Mouse (Mus musculus) forebrain, embryonic 14.5 days (tissue): ENCODE results near the gene Inip. TPM values are rescaled to one million over a fixed set of nuclear protein-coding genes. Genes with fewer than 3 reads are reported as not detected.
"Not testable (repeated sequence)": the region's sequence is repeated elsewhere in the genome, so short reads cannot be mapped to it uniquely, and the experiment has no call there.

Experiments used
- ATAC-seq: fragments of 200-750 bp; cut with Nextera tagmentation; 2 replicates; pipeline ENCODE4 v1.8.0; 2017; ENCODE audit warnings: mild to moderate bottlenecking, moderate library complexity
- DNase-seq: peaks from one replicate; pipeline ENCODE4 v3.0.0-alpha.2; 2015; ENCODE audit warnings: low spot score
- H3K27ac ChIP-seq: fragments of 300-500 bp; sonication (generic); 2 replicates; pipeline ENCODE4 v1.5.1; 2014; ENCODE audit warnings: low read depth, mild to moderate bottlenecking, control low read depth, low read length, moderate library complexity
- H3K27me3 ChIP-seq: fragments of 300-500 bp; sonication (generic); replicated peaks from 2 replicates; pipeline ENCODE4 v1.6.1; 2014; ENCODE audit warnings: low read length, control low read depth, mixed read lengths; ENCODE audit not compliant: control insufficient read depth, insufficient read depth
- H3K36me3 ChIP-seq: fragments of 300-500 bp; sonication (generic); 2 replicates; pipeline ENCODE4 v1.6.1; 2014; ENCODE audit warnings: low read length, control low read depth; ENCODE audit not compliant: control insufficient read depth, insufficient read depth
- H3K4me1 ChIP-seq: fragments of 300-500 bp; sonication (generic); 2 replicates; pipeline ENCODE4 v1.6.1; 2014; ENCODE audit warnings: antibody characterized with exemption, low read length, control low read depth; ENCODE audit not compliant: control insufficient read depth, insufficient read depth
- H3K4me2 ChIP-seq: fragments of 300-500 bp; sonication (generic); 2 replicates; pipeline ENCODE4 v1.6.1; 2014; ENCODE audit warnings: mild to moderate bottlenecking, control low read depth, low read length
- H3K4me3 ChIP-seq: fragments of 300-500 bp; sonication (generic); 2 replicates; pipeline ENCODE4 v1.5.1; 2014; ENCODE audit warnings: low read depth, low read length, control low read depth
- H3K9ac ChIP-seq: fragments of 300-500 bp; sonication (generic); 2 replicates; pipeline ENCODE4 v1.6.1; 2014; ENCODE audit warnings: mild to moderate bottlenecking, low read length, control low read depth, moderate library complexity
- H3K9me3 ChIP-seq: fragments of 300-500 bp; sonication (generic); replicated peaks from 2 replicates; pipeline ENCODE4 v1.6.1; 2016; ENCODE audit warnings: low read length, control low read depth, mixed read lengths; ENCODE audit not compliant: control insufficient read depth
- WGBS: fragments of 180-500 bp; shearing (Covaris S2); extraction: QIAGEN DNeasy Blood & Tissue Kit; methylation state at CpG from one replicate; pipeline ENCODE4 v1.1.7; 2014; 5-methylcytosine and 5-hydroxymethylcytosine counted together
- polyA plus RNA-seq: library from polyadenylated mRNA; unstranded; fragments of >200 nt; fragmentation: Nextera tagmentation; extraction: Ambion mirVana; gene quantifications from 2 replicates; pipeline ENCODE4 v1.2.1, GENCODE M21; 2014

Gene Inip
- polyA plus RNA-seq, 1 experiment from 2014 or later, result 68.0 TPM

GRCm38 (mm10) chr4:59805181-59805967 lies 4.0 kb upstream of the Inip start, which contains the start of gene Snx30:
Gene Snx30, plus strand, starts transcription at chr4:59805840.
- H3K27ac ChIP-seq, result peak within 1 kb of the TSS; percentile 60; the same call in 1 of the 2 replicates
- H3K4me1 ChIP-seq, result peaks cover 6% of the 10 kb centered on the region
- no peaks in the 10 kb centered on the region for H3K36me3 ChIP-seq
- H3K9ac ChIP-seq, result peak within 1 kb of the TSS; percentile 84
- ATAC-seq (peak; percentile 96), DNase-seq (peak; percentile 94)
- H3K9me3 ChIP-seq, result no peaks in the 10 kb centered on the region
- peak within 1 kb of the TSS; percentile 98 for H3K4me2 ChIP-seq
- 2% methylated on average over 45 of the region's 45 CpGs for whole genome bisulfite sequencing
- H3K4me3 ChIP-seq, result peak within 1 kb of the TSS; percentile 85
- no peaks in the 10 kb centered on the region for H3K27me3 ChIP-seq

DNA sequence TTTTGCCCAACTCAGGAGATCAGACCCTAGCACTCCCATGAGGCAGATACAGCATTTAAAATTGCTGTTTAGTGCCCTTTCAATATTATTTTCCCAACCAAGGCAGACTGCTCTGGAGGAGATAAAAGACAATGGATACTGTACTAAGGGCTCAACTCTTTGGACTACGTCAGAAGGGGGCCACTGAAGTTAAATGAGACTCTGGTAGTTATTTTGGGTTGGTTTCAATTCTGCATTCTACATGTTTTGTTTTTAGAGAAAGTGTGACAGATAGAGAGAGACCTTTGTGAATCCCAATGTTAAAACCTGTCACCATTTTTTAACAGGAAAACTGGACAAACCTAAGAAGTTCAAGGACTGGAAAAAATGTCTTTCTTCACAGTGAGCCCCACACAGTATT lies 3.4 kb upstream of the Inip start:
- peaks cover 6% of the 10 kb centered on the region for H3K4me1 ChIP-seq
- H3K9ac ChIP-seq, result peak overlapping the region; percentile 52; the same call in 1 of the 2 replicates
- 79% methylated on average over 1 of the region's 1 CpGs for WGBS
- peak overlapping the region; percentile 98 for H3K4me2 ChIP-seq
- H3K36me3 ChIP-seq, result no peaks in the 10 kb centered on the region
- ATAC-seq, result no peak
- H3K27ac ChIP-seq, result no peak overlapping the region
- H3K27me3 ChIP-seq, result no peaks in the 10 kb centered on the region
- DNase-seq, result no peak
- no peaks in the 10 kb centered on the region for H3K9me3 ChIP-seq
- peak overlapping the region; percentile 85; the same call in 1 of the 2 replicates for H3K4me3 ChIP-seq

DNA sequence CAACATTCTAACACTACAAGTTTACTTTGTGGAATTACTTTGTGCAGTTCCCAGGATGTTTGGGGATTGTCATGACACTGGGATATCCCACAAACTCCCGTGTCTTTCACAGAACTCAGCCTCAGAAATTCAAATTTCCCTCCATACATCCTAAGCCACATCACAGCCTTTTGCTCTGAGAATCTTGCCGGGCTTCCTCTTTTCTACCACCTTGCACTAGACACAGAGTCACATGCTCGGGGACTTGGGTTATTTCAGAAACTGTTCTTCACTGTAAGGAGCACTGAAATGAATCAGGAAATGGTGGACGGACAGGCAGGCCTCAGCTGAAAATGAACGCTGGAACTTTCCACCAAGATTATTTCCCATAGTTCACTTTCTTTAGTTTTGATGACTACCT lies 2.0 kb upstream of the Inip start:
- H3K9me3 ChIP-seq, result no peaks in the 10 kb centered on the region
- H3K36me3 ChIP-seq, result no peaks in the 10 kb centered on the region
- 86% methylated on average over 5 of the region's 5 CpGs for WGBS
- no peak overlapping the region for H3K4me2 ChIP-seq
- DNase-seq (no peak), ATAC-seq (no peak)
- peaks cover 6% of the 10 kb centered on the region for H3K4me1 ChIP-seq
- H3K9ac ChIP-seq, result no peak overlapping the region
- no peak overlapping the region for H3K4me3 ChIP-seq
- H3K27me3 ChIP-seq, result no peaks in the 10 kb centered on the region
- no peak overlapping the region for H3K27ac ChIP-seq

- H3K4me2 ChIP-seq, result no peak overlapping the region
- peaks cover 6% of the 10 kb centered on the region for H3K4me1 ChIP-seq
Measured at GRCm38 (mm10) chr4:59802792-59803191, 1.4 kb upstream of the Inip start.

DNA sequence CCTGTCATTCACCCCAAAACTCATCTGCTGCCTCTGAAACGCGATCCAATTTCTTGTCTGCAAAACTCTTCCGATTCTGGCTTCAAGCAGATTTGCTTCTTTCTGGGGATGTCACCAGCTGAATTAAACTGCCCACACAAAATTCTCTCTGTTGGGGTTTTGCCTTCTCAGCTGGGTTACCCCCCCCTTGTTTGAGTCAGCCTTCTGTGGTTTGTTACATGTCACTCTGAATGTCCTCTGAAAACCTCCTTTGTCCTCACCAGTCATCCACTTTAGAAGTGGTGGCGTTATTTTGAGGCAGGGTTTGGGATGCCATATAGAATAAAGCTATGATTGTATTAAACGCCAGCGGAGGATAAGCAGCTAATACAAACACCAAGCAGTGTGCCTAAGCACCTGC lies 718 bp upstream of the Inip start:
- DNase-seq, result no peak
- no peak overlapping the region for H3K27ac ChIP-seq
- H3K9ac ChIP-seq, result no peak overlapping the region
- H3K4me2 ChIP-seq, result no peak overlapping the region
- H3K9me3 ChIP-seq, result no peaks in the 10 kb centered on the region
- ATAC-seq, result no peak
- H3K4me1 ChIP-seq, result peaks cover 4% of the 10 kb centered on the region
- no peaks in the 10 kb centered on the region for H3K27me3 ChIP-seq
- no peaks in the 10 kb centered on the region for H3K36me3 ChIP-seq
- no peak overlapping the region for H3K4me3 ChIP-seq
- WGBS, result 76% methylated on average over 6 of the region's 6 CpGs

More at GRCm38 (mm10) chr4:59802792-59803191, 1.4 kb upstream of the Inip start:
- Histone ChIP-seq H3K9ac (no peak overlapping the region), H3K27ac (no peak overlapping the region), H3K9me3 (no peaks in the 10 kb centered on the region), H3K27me3 (no peaks in the 10 kb centered on the region), H3K4me3 (no peak overlapping the region), H3K36me3 (no peaks in the 10 kb centered on the region)
- 71% methylated on average over 4 of the region's 4 CpGs for WGBS
- ATAC-seq (no peak), DNase-seq (no peak)

DNA sequence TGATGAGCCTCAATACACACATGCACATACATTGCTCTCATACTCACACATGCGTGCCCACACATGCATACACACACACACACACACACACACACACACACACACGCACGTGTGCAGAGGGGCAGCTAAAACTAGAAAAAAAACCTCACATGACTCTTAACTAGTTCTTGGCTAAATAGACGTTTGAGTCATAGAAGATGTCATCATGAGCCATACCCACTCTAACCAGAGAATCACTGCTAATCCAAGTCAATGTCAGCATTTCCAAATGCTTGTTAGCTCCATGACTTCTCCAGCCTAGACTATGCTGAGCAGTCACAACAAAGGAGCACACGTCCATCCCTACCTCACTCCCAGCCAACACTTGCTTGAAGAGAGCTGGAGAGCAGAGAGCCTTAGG lies 1.2 kb downstream of the Inip start:
- Histone ChIP-seq H3K4me1 (no peaks in the 10 kb centered on the region), H3K4me3 (no peak overlapping the region), H3K9me3 (no peaks in the 10 kb centered on the region), H3K36me3 (no peaks in the 10 kb centered on the region), H3K27me3 (no peaks in the 10 kb centered on the region), H3K4me2 (no peak overlapping the region), H3K27ac (no peak overlapping the region), H3K9ac (no peak overlapping the region)
- DNase-seq (no peak), ATAC-seq (no peak)
- 83% methylated on average over 5 of the region's 5 CpGs for WGBS

DNA sequence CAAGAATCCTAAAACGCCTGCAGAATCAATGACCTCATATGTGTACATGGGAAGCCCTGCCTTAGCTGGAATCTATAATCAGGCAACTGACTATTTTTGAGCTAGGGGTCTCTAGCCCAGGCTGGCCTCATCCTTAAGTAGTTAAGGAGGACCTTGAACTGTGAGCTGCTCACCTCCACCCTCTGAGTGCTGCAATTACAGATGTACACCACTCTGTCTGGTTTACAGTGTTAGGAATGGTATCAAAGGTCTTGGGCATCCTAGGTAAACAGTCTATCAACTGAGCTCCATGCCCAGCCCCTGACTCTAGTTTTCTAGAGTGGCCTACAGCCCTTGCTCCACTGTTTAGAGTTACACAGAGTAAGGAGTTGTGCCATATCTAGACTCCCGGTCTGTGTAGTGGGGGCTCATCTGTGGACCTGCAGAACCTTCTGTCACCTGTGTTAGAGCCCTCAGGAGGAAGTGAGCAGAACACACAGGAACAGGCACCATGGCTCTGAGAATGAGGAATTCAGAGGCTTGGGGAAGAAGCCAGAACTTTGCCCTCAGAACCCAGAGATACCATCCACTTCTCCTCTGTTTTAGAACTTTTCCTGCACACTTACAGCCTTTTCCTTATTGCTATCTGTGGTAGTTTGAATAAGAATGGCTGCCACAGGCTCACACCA lies 5.5 kb downstream of the Inip start:
- Histone ChIP-seq H3K4me3 (no peak overlapping the region), H3K9me3 (no peaks in the 10 kb centered on the region), H3K27ac (no peak overlapping the region), H3K4me2 (no peak overlapping the region), H3K9ac (no peak overlapping the region), H3K36me3 (no peaks in the 10 kb centered on the region), H3K27me3 (no peaks in the 10 kb centered on the region), H3K4me1 (no peaks in the 10 kb centered on the region)
- DNase-seq, result no peak
- WGBS, result 77% methylated on average over 2 of the region's 2 CpGs
- ATAC-seq, result no peak

DNA sequence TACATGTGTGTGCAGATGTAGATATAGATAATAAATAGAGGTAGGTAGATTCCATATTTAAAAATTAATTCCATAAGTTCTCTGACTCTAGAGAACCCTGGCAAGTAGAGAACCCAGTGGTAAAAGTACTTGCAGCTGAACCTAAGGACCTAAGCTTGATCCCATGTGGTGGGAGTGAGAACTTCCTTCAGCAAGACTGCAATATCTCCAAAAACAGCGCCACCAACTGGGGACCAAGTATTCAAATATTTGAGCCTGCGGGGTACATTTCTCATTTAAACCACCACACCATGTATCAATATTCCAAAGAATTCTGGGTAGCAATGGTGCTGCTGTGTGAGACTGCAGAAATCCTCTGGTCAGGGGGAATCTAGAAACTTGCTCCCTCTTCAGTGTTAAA lies 7.3 kb downstream of the Inip start:
- Histone ChIP-seq H3K9me3 (no peaks in the 10 kb centered on the region), H3K4me1 (no peaks in the 10 kb centered on the region), H3K4me2 (no peak overlapping the region), H3K4me3 (no peak overlapping the region), H3K9ac (no peak overlapping the region), H3K36me3 (no peaks in the 10 kb centered on the region), H3K27me3 (no peaks in the 10 kb centered on the region), H3K27ac (no peak overlapping the region)
- 72% methylated on average over 2 of the region's 2 CpGs for WGBS
- no peak for DNase-seq
- no peak for ATAC-seq

GRCm38 (mm10) chr4:59793626-59794025 lies 7.8 kb downstream of the Inip start:
- not testable (repeated sequence) for H3K9ac ChIP-seq, ATAC-seq, H3K4me1 ChIP-seq, H3K9me3 ChIP-seq, H3K4me3 ChIP-seq, DNase-seq, H3K27me3 ChIP-seq, H3K27ac ChIP-seq, H3K36me3 ChIP-seq, H3K4me2 ChIP-seq
- 88% methylated on average over 2 of the region's 2 CpGs for WGBS
